Mouse (Mus musculus): ENCODE data around the gene Diaph3.
"Not testable (repeated sequence)": the region's sequence is repeated elsewhere in the genome, so short reads cannot be mapped to it uniquely, and the experiment has no call there.

Gene Diaph3

DNA sequence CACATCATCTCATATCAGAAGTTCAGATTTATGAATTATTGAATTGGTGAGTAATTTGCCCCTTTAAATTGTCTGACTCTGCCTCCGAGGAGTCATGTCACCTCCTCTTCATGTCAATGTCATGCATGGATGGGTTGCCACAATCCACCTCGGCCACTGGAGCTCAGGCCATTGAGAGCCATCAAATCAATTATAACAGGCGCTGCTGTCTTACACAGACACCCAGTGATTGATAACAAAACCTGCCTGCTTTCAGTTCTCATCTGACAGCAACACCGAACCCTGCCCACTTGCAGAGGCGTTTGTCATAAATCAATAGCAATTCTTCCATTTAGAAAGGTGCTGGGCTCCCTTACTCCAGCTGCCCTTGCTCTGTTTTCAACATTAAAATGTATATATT is 402.1 kb downstream of the Diaph3 start:
- in situ Hi-C loops (cut with MboI, MseI) = no loop called here

- in situ Hi-C loops (cut with MboI, MseI) = no loop called here
Observed at GRCm38 (mm10) chr14:86736646-86737045, 404.4 kb downstream of the Diaph3 start.

- in situ Hi-C loops (cut with MboI, MseI) = no loop called here
Observed at GRCm38 (mm10) chr14:86731300-86731699, 409.7 kb downstream of the Diaph3 start.

DNA sequence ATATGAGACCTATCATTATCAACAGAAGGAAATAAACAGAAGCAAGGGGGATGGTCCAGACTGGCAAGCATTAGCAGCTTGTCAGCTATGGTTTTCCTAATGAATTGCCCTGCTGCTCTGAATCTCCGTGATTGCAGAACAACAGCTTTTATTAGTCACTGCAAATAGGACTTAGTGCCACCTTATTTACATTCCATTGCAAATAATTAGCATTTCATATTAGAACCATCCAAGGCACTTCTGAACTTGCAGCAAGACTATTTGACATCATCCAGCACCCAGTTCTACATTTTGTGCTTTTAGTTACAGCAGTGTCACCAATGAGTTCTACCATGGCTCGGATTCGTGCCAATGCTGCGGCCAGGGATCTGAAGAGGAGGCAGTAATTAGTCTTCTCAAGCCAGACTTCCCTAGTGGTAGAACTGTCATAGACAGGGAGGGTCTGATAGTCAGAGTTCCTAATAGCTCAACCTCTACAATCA is 411.4 kb downstream of the Diaph3 start:
- in situ Hi-C loops (cut with MboI, MseI) = no loop called here

DNA sequence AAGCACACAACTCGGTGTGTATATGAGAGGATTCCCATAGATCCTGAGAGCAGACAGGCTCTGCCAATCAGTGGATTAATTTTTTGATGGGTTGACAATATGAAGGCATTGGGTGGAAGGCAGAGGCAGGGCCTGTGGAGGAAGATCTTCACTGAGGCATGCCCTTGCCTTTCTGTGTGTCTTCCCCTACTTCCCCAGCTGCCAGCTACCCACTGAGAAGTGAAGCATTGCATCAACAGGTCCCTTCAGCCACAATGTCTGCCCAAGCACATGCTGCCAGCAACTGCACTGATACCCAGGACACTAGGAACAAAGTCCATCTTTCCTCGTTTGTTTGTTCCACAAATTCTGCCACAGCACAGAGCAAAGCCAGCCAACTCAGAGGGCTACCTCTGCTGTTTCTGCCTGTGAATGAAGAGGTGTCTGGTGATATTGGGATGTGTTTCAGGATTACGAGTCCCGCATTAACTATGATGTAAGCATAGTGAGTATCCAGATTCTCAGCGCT is 413.4 kb downstream of the Diaph3 start:
- in situ Hi-C loops (cut with MboI, MseI) = no loop called here

GRCm38 (mm10) chr14:86721768-86722167 is 419.3 kb downstream of the Diaph3 start:
- in situ Hi-C loops (cut with MboI, MseI) = no loop called here

DNA sequence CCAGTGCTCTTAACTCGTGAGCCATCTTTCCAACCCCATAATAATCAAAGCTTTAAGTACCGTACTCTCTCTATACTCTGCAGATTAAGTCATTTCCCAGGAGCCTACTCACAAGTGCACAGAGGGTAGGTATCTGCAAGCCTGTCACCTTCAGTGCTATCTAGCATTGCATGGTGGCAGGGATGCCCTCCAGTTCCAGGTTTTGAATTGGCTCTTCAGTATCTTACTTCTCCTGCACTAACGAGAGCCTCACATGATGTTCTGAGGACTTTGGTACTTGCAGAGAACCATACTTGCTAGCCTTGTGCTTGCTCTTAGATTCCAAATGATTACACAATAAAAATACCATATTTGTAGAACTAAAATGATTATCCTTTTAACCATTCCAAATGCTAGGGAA is 420.0 kb downstream of the Diaph3 start:
- in situ Hi-C loops (cut with MboI, MseI) = no loop called here

- in situ Hi-C loops (cut with MboI, MseI) = not testable (repeated sequence)
Observed at GRCm38 (mm10) chr14:86720408-86720807, 420.6 kb downstream of the Diaph3 start.

GRCm38 (mm10) chr14:86714088-86714690 is 426.8 kb downstream of the Diaph3 start:
- in situ Hi-C loops (cut with MboI, MseI) = no loop called here

GRCm38 (mm10) chr14:86704080-86704479 is 437.0 kb downstream of the Diaph3 start:
- in situ Hi-C loops (cut with MboI, MseI) = no loop called here

- in situ Hi-C loops (cut with MboI, MseI) = no loop called here
Observed at GRCm38 (mm10) chr14:86701145-86701544, 439.9 kb downstream of the Diaph3 start.

DNA sequence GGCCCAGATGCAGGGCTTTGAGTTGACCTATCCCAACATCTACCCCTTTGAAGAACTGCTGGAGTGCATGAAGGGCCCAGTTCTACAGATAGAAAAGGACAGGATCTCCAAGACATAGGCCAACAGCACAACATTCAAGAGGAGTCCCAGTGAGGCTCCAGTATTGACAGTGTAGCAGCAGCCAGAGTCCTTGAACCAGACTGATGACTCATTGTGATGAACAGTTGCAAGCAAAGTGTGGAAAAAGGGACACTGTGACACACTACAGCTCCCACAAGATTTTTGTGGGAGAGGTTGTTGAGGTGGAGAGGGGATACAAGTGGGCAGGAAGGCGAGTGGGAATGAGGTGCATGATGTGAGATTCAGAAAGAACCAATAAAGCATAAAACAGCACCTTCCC is 443.1 kb downstream of the Diaph3 start:
- in situ Hi-C loops (cut with MboI, MseI) = no loop called here

GRCm38 (mm10) chr14:86692714-86693113 is 448.3 kb downstream of the Diaph3 start:
- in situ Hi-C loops (cut with MboI, MseI) = no loop called here

GRCm38 (mm10) chr14:86691298-86691697 is 449.7 kb downstream of the Diaph3 start:
- in situ Hi-C loops (cut with MboI, MseI) = no loop called here

GRCm38 (mm10) chr14:86684585-86685503 is 456.2 kb downstream of the Diaph3 start:
- in situ Hi-C loops (cut with MboI, MseI) = no loop called here

GRCm38 (mm10) chr14:86681951-86682350 is 459.1 kb downstream of the Diaph3 start:
- in situ Hi-C loops (cut with MboI, MseI) = no loop called here

DNA sequence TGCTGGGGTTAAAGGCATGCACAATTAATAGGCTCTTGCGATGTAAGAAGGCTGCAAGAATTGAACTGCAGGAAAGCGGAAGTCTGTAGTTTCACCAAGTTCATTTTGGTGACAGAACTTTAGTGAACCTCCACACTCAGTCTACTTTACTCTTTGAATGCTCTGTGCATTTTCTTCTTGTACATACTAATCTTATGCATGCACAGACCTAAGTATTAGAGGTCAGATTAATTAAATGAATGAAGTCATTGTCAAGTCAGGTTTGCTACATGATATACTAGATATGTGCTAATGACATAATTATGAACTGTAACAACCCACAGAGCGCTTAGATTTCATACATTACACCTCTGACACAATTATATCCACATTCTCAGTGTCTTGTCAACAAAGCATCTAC is 462.0 kb downstream of the Diaph3 start:
- in situ Hi-C loops (cut with MboI, MseI) = no loop called here

DNA sequence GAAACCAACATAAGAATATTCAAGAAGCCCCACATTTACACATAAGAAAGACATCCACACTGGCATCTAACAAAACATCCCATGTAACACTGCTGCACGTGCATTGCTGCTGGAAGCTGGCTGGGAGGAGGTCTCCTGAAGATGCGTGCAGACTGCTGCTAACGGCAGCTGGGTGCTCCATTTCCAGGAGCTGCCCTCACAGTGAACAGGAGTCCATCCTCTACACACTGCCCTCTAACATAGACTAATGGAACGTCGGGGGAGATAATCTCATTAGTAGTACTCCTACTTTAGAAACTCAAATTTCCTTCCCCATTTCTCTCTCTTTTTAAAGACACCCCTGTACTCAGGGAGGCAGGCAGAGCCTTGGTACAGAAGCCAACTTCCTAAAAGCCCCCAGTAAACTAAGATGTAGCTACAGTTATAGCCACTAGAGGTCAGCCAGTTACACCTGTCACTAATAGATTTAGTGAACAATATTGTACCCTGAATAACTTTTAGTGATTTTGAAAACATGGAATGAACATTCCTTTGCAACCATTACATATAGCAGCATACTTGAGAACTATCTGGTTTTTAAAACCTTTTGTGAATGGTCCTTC is 462.8 kb downstream of the Diaph3 start:
- in situ Hi-C loops (cut with MboI, MseI) = no loop called here

DNA sequence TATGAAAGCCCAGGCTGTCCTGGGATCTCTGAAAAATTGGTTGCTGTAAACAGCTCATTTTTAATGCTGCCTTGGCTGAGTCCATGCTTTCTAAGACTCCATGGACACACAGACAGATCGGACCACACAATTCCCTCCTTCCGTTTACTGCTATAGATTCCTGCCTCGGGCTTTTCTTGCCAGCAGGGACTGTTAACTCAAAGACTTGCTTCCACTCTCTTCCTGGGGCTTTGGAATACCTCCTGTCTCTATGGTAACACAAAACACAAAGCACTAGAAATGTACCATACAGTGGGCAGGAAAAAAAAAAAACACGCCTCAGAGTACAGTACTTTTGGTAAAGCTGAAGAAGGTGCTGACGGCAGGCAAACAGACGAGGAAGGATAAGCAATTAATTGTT is 464.0 kb downstream of the Diaph3 start:
- in situ Hi-C loops (cut with MboI, MseI) = no loop called here

DNA sequence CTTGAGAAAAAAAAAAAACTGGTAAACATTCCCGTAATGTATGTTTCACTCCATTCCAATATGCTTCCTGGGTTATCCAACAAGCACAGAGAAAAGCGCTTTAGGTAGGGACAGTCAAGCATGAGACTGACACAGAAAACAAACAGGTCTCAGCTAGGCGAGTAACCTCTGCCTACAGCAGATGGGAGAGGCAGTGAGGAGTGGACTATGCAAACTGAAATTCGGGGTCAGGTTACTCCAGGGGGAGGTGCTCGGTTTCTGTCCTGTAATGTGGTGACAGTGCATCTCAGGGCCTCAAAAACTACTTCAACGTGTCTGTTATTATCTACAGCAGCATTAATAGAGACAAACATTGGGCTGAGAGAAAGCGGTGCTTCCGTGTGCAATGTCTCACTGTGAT is 465.7 kb downstream of the Diaph3 start:
- in situ Hi-C loops (cut with MboI, MseI) = no loop called here

DNA sequence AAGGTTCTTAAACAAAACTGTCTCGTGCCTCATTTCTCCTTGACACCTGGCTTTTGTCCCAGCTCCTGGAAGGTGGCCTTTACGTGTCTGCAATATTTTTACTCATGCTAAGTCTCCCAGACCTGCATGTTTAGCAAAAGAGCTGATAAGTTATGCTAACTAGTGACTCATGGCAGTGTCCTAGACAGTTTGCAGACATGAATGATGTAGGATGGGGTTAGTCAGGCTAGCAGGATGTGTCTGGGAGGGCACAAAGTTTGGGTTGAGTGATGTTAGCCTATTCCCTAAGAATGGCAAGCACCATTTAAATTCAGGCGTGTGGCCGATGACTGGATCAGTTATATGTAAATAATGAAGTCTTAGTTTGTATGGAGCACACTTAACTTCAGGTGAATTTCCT is 478.2 kb downstream of the Diaph3 start:
- in situ Hi-C loops (cut with MboI, MseI) = no loop called here

GRCm38 (mm10) chr14:86660556-86660955 is 480.5 kb downstream of the Diaph3 start:
- in situ Hi-C loops (cut with MboI, MseI) = no loop called here
